ENCODE assay signal across 9 mouse cellular contexts in the genomic region with DNA sequence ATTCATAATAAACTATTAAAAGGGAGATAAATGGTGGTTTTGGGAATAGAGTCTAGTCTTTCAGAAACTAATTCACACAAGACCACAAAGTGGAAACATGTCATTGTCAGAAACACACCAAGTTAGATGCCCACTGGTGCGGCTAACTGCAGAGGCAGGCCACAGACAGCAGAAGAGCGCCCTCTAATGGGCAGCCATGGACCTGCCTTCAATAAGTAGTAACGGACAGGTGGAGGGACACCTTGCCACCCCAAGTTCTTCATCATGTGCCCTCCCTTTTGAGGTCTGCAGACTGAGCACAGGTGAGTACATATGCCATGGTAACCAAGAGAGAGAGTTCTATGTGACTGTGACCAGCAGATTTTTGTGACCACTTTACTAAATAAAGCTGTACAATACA. TPM values are rescaled to one million over a fixed set of nuclear protein-coding genes. Genes with fewer than 3 reads are reported as not detected.
DNase-seq lines count a peak whose midpoint lies in the region; ATAC-seq and TF ChIP-seq lines count a peak whose summit lies in the region.
"Had no signal": no experiment of that assay in that cellular context is flagged by ENCODE, and none has a peak within 500 bp of the region (broad histone marks: within the 10 kb centered on the region; RNA-seq: fewer than 3 reads in every experiment).

No protein-coding gene starts in this region.

- H3K4me3 ChIP-seq in kidney, embryonic 16.5 days (ENCODE audit: low read length) = no peak overlapping the region
- H3K4me3 ChIP-seq in heart, postnatal 0 days (ENCODE audit: low read depth, low read length) = no peak overlapping the region
- H3K4me3 ChIP-seq in limb, embryonic 10.5 days = no peak overlapping the region
- H3K4me3 ChIP-seq: liver, embryonic 13.5 days had no signal

- no peak overlapping the region for H3K27ac ChIP-seq in kidney, embryonic 16.5 days (ENCODE audit: low read length)
- no peak overlapping the region for H3K27ac ChIP-seq in heart, postnatal 0 days (ENCODE audit: low read depth)
- no peak overlapping the region for H3K27ac ChIP-seq in limb, embryonic 10.5 days
- H3K27ac ChIP-seq: liver, embryonic 13.5 days had no signal

- peak; percentile 80 for TF ChIP-seq CTCF in heart, postnatal 0 days (IDR thresholded peaks at IDR 0.05; ENCODE audit: low read depth)

- peaks cover 35% of the 10 kb centered on the region for H3K36me3 ChIP-seq in kidney, embryonic 16.5 days (ENCODE audit: insufficient read depth, low read length)
- H3K36me3 ChIP-seq in heart, postnatal 0 days (replicated peaks; ENCODE audit: control insufficient read depth, insufficient read depth, low read length) = peaks cover 67% of the 10 kb centered on the region
- peaks cover 67% of the 10 kb centered on the region for H3K36me3 ChIP-seq in limb, embryonic 10.5 days

- peak; percentile 77 for DNase-seq in kidney, adult 18-20 months
- DNase-seq in ES-CJ7 (ENCODE audit: low read depth, low spot score) = peak; percentile 73
- DNase-seq in cerebellum, adult 9-10 months = peak; percentile 48
- no peak for DNase-seq in heart, postnatal 0 days (ENCODE audit: low spot score)
- DNase-seq in limb, embryonic 10.5 days (ENCODE audit: low spot score) = peak; percentile 50
- peak; percentile 42 to 51 for DNase-seq in right cerebral cortex, postnatal 10 days (ENCODE audit: low spot score in 2 of 2)
- DNase-seq: liver, embryonic 13.5 days had no signal

- H3K4me2 ChIP-seq in kidney, embryonic 16.5 days (replicated peaks; ENCODE audit: low read depth, low read length) = no peak overlapping the region
- H3K4me2 ChIP-seq in heart, postnatal 0 days (ENCODE audit: low read depth, low read length) = no peak overlapping the region
- H3K4me2 ChIP-seq: liver, embryonic 13.5 days had no signal

- H3K27me3 ChIP-seq in kidney, embryonic 16.5 days (ENCODE audit: insufficient read depth, low read length) = no peaks in the 10 kb centered on the region
- no peaks in the 10 kb centered on the region for H3K27me3 ChIP-seq in heart, postnatal 0 days (ENCODE audit: control insufficient read depth, insufficient read depth, low read length)
- no peaks in the 10 kb centered on the region for H3K27me3 ChIP-seq in limb, embryonic 10.5 days (ENCODE audit: low read depth, poor library complexity, severe bottlenecking)
- H3K27me3 ChIP-seq: liver, embryonic 13.5 days had no signal

- H3K9ac ChIP-seq in kidney, embryonic 16.5 days (replicated peaks; ENCODE audit: low read length) = no peak overlapping the region
- H3K9ac ChIP-seq in heart, postnatal 0 days (replicated peaks; ENCODE audit: low read depth, low read length) = no peak overlapping the region
- H3K9ac ChIP-seq: liver, embryonic 13.5 days had no signal

- no peak for TF ChIP-seq EP300 in heart, postnatal 0 days (IDR thresholded peaks at IDR 0.05; ENCODE audit: low read depth)

- WGBS in kidney, embryonic 16.5 days = 37% methylated on average over 3 of the region's 3 CpGs
- WGBS in heart, postnatal 0 days = 23% methylated on average over 3 of the region's 3 CpGs
- 31% methylated on average over 3 of the region's 3 CpGs for WGBS in limb, embryonic 10.5 days

- H3K9me3 ChIP-seq in kidney, embryonic 16.5 days (ENCODE audit: low read length) = no peaks in the 10 kb centered on the region
- no peaks in the 10 kb centered on the region for H3K9me3 ChIP-seq in heart, postnatal 0 days (replicated peaks; ENCODE audit: control insufficient read depth, low read length)
- H3K9me3 ChIP-seq in limb, embryonic 10.5 days (replicated peaks) = no peaks in the 10 kb centered on the region
- H3K9me3 ChIP-seq: liver, embryonic 13.5 days had no signal

- H3K4me1 ChIP-seq in kidney, embryonic 16.5 days (ENCODE audit: insufficient read depth, low read length) = no peaks in the 10 kb centered on the region
- no peaks in the 10 kb centered on the region for H3K4me1 ChIP-seq in heart, postnatal 0 days (ENCODE audit: control insufficient read depth, insufficient read depth)
- H3K4me1 ChIP-seq in limb, embryonic 10.5 days = no peaks in the 10 kb centered on the region
- H3K4me1 ChIP-seq: liver, embryonic 13.5 days had no signal

- ATAC-seq in kidney, embryonic 16.5 days (ENCODE audit: low FRiP score, low TSS enrichment) = no peak
- ATAC-seq in heart, postnatal 0 days (ENCODE audit: insufficient read depth, low read depth) = peak; percentile 39; the same call in 1 of the 2 replicates
- ATAC-seq in activated CD4-positive, CD25-positive, alpha-beta regulatory T cell, adult 4 months = no peak

RNA-seq across cellular contexts. Expression of a gene that starts 27.3 kb away (rescaled TPM):
- polyA plus RNA-seq in kidney, embryonic 16.5 days (2015; fragmentation: Nextera tagmentation; extraction: Ambion mirVana) = 4.0 and 4.3 TPM in 2 replicates
- total RNA-seq in heart, postnatal 0 days (2014; rRNA removed; ENCODE audit: low replicate concordance) = 12.6 and 15.7 TPM in 2 replicates
- polyA plus RNA-seq in heart, postnatal 0 days (2015; fragmentation: Nextera tagmentation; extraction: Ambion mirVana) = 4.7 and 5.3 TPM in 2 replicates
- polyA plus RNA-seq in limb, embryonic 10.5 days (2016; fragmentation: Nextera tagmentation; extraction: Ambion mirVana) = 3.7 and 5.6 TPM in 2 replicates
- polyA plus RNA-seq in activated CD4-positive, CD25-positive, alpha-beta regulatory T cell, adult 4 months (2017; shearing (Covaris generic)) = 1 to 10 TPM; 3.7 to 4.9 TPM

RNA-seq across cellular contexts. Expression of a gene that starts 34.3 kb away (rescaled TPM):
- 0.41 and 0.69 TPM in 2 replicates for polyA plus RNA-seq in kidney, embryonic 16.5 days (2015; fragmentation: Nextera tagmentation; extraction: Ambion mirVana)
- not detected in 2 replicates for total RNA-seq in heart, postnatal 0 days (2014; rRNA removed; ENCODE audit: low replicate concordance)
- polyA plus RNA-seq in heart, postnatal 0 days (2015; fragmentation: Nextera tagmentation; extraction: Ambion mirVana) = not detected in 2 replicates
- polyA plus RNA-seq in limb, embryonic 10.5 days (2016; fragmentation: Nextera tagmentation; extraction: Ambion mirVana) = not detected in 2 replicates
- not detected for polyA plus RNA-seq in activated CD4-positive, CD25-positive, alpha-beta regulatory T cell, adult 4 months (2017; shearing (Covaris generic))
- polyA plus RNA-seq: liver, embryonic 13.5 days had no signal

RNA-seq across cellular contexts. Expression of a gene that starts 40.1 kb away (rescaled TPM):
- polyA plus RNA-seq in kidney, embryonic 16.5 days (2015; fragmentation: Nextera tagmentation; extraction: Ambion mirVana) = 17.0 and 17.8 TPM in 2 replicates
- 7.8 and 10.5 TPM in 2 replicates for total RNA-seq in heart, postnatal 0 days (2014; rRNA removed; ENCODE audit: low replicate concordance)
- polyA plus RNA-seq in heart, postnatal 0 days (2015; fragmentation: Nextera tagmentation; extraction: Ambion mirVana) = 14.5 and 16.1 TPM in 2 replicates
- 3.0 and 3.4 TPM in 2 replicates for polyA plus RNA-seq in limb, embryonic 10.5 days (2016; fragmentation: Nextera tagmentation; extraction: Ambion mirVana)
- 10 to 100 TPM; 10.3 to 15.4 TPM for polyA plus RNA-seq in activated CD4-positive, CD25-positive, alpha-beta regulatory T cell, adult 4 months (2017; shearing (Covaris generic))
